Mouse (Mus musculus): ENCODE measurements around the gene Arl1. TPM values are rescaled to one million over a fixed set of nuclear protein-coding genes. Genes with fewer than 3 reads are reported as not detected.
A peak's percentile ranks its signal among the peaks of the same experiment; 100 is the strongest.
"Not testable (repeated sequence)": the region's sequence is repeated elsewhere in the genome, so short reads cannot be mapped to it uniquely, and the experiment has no call there.

Arl1 gene
- total and polyA plus RNA-seq, 3 experiments, result 51.7 to 93.6 TPM; not detected in 1

DNA sequence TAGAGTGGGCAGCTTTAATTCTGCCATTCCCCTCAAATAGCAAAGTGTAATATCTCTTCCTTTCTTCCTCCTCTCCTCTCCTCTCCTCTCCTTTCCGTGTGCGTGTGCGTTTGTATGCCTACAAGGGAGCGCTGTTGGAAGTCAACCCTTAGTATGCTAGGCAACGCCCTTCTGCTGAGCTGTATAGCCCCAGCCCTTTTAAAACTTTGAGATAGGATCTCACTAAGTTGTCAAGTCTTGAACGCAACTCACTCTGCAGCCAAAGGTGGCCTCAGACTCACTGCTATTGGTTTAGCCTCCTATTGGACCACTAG is 1.6 kb downstream of the Arl1 start (continued):
- TF ChIP-seq ZC3H11A (IDR thresholded peaks at IDR 0.05; ENCODE audit: low read depth, low read length) (no peak), ZKSCAN1 (IDR thresholded peaks at IDR 0.05; ENCODE audit: low read depth, low read length) (no peak), CTCF (IDR thresholded peaks at IDR 0.05 in 2 of 3, conservative IDR thresholded peaks at IDR 0.05 in 1 of 3; ENCODE audit: control insufficient read depth in 1 of 3, insufficient read depth in 1 of 3, low read depth in 2 of 3, low read length in 3 of 3, poor library complexity in 1 of 3, severe bottlenecking in 1 of 3) (no peak), ETS1 (IDR thresholded peaks at IDR 0.05; ENCODE audit: low read depth, low read length) (no peak), TBP (IDR thresholded peaks at IDR 0.05; ENCODE audit: low read depth, low read length) (peak; percentile 56; the same call in 1 of the 2 replicates)

DNA sequence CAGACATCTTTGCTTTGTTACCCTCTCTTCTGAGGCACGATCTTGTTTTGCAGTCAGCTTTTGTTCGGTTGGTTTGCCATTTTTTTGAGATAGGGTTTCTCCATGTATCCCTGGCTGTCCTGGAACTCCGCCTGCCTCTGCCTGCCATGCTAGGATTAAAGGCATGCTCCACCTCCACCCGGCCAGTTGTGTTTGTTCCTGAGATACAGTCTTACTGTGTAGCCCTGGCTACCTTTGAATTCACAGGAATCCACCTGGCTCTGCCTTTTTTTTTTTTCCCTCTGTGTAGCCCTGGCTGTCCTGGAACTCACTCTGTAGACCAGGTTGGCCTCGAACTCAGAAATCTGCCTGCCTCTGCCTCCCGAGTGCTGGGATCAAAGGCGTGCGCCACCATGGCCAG is 8.4 kb downstream of the Arl1 start:
- not testable (repeated sequence) for H3K9me3 ChIP-seq (replicated peaks; ENCODE audit: insufficient read depth, low read length); DNase-seq (ENCODE audit: low read depth, low spot score); H3K9ac ChIP-seq (ENCODE audit: control insufficient read depth, low read depth, low read length, poor library complexity, severe bottlenecking); H3K27me3 ChIP-seq (ENCODE audit: control insufficient read depth in 1 of 2, insufficient read depth in 2 of 2, low read length in 2 of 2); H3K4me1 ChIP-seq (ENCODE audit: control insufficient read depth in 1 of 2, insufficient read depth in 2 of 2, low read length in 2 of 2); H3K27ac ChIP-seq (ENCODE audit: control insufficient read depth, low read depth, low read length); H3K79me2 ChIP-seq (ENCODE audit: control insufficient read depth, insufficient read depth, low read length, poor library complexity); H3K4me3 ChIP-seq (ENCODE audit: control insufficient read depth in 1 of 2, insufficient read depth in 1 of 2, low read depth in 2 of 2, low read length in 2 of 2)
- H3K36me3 ChIP-seq (ENCODE audit: control insufficient read depth in 1 of 2, insufficient read depth in 2 of 2, low read length in 2 of 2), result peaks cover 2 to 14% of the 10 kb centered on the region in 2 experiments

DNA sequence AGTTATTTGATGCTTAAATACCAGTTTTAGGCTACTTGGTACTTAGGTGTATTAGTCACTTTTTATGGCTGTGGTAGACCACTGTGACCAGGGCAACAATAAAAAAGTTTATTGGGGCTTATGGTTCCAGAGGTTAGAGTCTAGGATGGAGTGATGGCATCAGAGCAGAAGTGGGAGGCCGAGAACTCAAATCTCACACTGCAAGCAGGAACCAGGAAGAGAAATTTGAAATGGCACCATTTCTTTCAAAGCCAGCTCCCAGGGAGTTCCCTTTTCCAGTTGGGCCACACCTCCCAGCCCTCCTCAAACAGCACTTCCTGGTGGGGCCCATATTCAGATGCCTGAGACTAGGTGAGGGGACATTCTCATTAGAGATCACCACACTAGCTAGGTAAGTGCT is 9.2 kb downstream of the Arl1 start:
- H3K79me2 ChIP-seq (ENCODE audit: control insufficient read depth, insufficient read depth, low read length, poor library complexity), result peaks cover 4% of the 10 kb centered on the region; the same call in 1 of the 2 replicates
- DNase-seq (ENCODE audit: low read depth, low spot score), result peak; percentile 36
- TF ChIP-seq RAD21 (IDR thresholded peaks at IDR 0.05; ENCODE audit: low read depth, low read length) (no peak), EP300 (IDR thresholded peaks at IDR 0.05; ENCODE audit: low read depth in 1 of 2, low read length in 2 of 2) (no peak), ELF1 (IDR thresholded peaks at IDR 0.05; ENCODE audit: low read depth, low read length) (peak; percentile 42; the same call in 1 of the 2 replicates)
- no peak overlapping the region for H3K9ac ChIP-seq (ENCODE audit: control insufficient read depth, low read depth, low read length, poor library complexity, severe bottlenecking)
- no peak overlapping the region for H3K4me3 ChIP-seq (ENCODE audit: control insufficient read depth in 1 of 2, insufficient read depth in 1 of 2, low read depth in 2 of 2, low read length in 2 of 2)
- H3K27me3 ChIP-seq (ENCODE audit: control insufficient read depth in 1 of 2, insufficient read depth in 2 of 2, low read length in 2 of 2), result no peaks in the 10 kb centered on the region
- H3K36me3 ChIP-seq (ENCODE audit: control insufficient read depth in 1 of 2, insufficient read depth in 2 of 2, low read length in 2 of 2), result peaks cover 2 to 14% of the 10 kb centered on the region in 2 experiments
- no peak overlapping the region for H3K27ac ChIP-seq (ENCODE audit: control insufficient read depth, low read depth, low read length)
- no peaks in the 10 kb centered on the region for H3K9me3 ChIP-seq (replicated peaks; ENCODE audit: insufficient read depth, low read length)
- H3K4me1 ChIP-seq (ENCODE audit: control insufficient read depth in 1 of 2, insufficient read depth in 2 of 2, low read length in 2 of 2), result no peaks in the 10 kb centered on the region; a peak in 1 of 4 replicates

DNA sequence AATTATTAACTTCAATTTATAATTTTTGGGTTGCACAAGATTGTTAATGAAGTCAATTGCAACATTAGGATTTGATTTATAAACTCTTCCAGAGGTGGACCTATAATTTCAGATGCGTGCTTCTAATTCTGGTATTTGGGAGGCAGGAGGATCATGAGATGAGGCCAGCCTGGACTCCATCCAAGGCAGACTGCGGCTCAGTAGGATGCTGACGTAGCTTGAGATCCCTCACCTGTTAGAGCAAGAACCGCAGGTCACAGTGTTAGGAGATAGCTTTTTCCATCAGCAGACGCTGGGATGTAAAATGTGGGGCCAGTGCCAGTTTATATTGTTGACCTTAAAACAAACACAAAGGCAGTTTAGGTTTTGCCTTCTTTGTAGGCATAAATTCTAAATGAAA is 10.1 kb downstream of the Arl1 start:
- no peaks in the 10 kb centered on the region for H3K27me3 ChIP-seq (ENCODE audit: control insufficient read depth in 1 of 2, insufficient read depth in 2 of 2, low read length in 2 of 2)
- no peak overlapping the region for H3K4me3 ChIP-seq (ENCODE audit: control insufficient read depth in 1 of 2, insufficient read depth in 1 of 2, low read depth in 2 of 2, low read length in 2 of 2)
- DNase-seq (ENCODE audit: low read depth, low spot score), result no peak
- H3K9ac ChIP-seq (ENCODE audit: control insufficient read depth, low read depth, low read length, poor library complexity, severe bottlenecking), result no peak overlapping the region
- H3K9me3 ChIP-seq (replicated peaks; ENCODE audit: insufficient read depth, low read length), result no peaks in the 10 kb centered on the region
- no peak overlapping the region for H3K27ac ChIP-seq (ENCODE audit: control insufficient read depth, low read depth, low read length)
- H3K4me1 ChIP-seq (ENCODE audit: control insufficient read depth in 1 of 2, insufficient read depth in 2 of 2, low read length in 2 of 2), result no peaks in the 10 kb centered on the region; a peak in 1 of 4 replicates
- H3K36me3 ChIP-seq (ENCODE audit: control insufficient read depth in 1 of 2, insufficient read depth in 2 of 2, low read length in 2 of 2), result peaks cover 2 to 11% of the 10 kb centered on the region in 2 experiments
- H3K79me2 ChIP-seq (ENCODE audit: control insufficient read depth, insufficient read depth, low read length, poor library complexity), result no peaks in the 10 kb centered on the region
- TF ChIP-seq POLR2AphosphoS2 (IDR thresholded peaks at IDR 0.05; ENCODE audit: low read length) (no peak), NRF1 (IDR thresholded peaks at IDR 0.05; ENCODE audit: insufficient read depth, low read depth, low read length, poor library complexity, severe bottlenecking) (no peak), ELF1 (IDR thresholded peaks at IDR 0.05; ENCODE audit: low read depth, low read length) (no peak), RAD21 (IDR thresholded peaks at IDR 0.05; ENCODE audit: low read depth, low read length) (no peak), ETS1 (IDR thresholded peaks at IDR 0.05; ENCODE audit: low read depth, low read length) (no peak), MYC (IDR thresholded peaks at IDR 0.05; ENCODE audit: low read depth, low read length) (no peak), USF2 (IDR thresholded peaks at IDR 0.05; ENCODE audit: borderline replicate concordance in 1 of 2, insufficient read depth in 1 of 2, low read depth in 1 of 2, low read length in 2 of 2) (no peak), KAT2A (conservative IDR thresholded peaks at IDR 0.05; ENCODE audit: low read depth, low read length) (no peak), BHLHE40 (IDR thresholded peaks at IDR 0.05; ENCODE audit: borderline replicate concordance, low read depth, low read length) (no peak), MEF2A (IDR thresholded peaks at IDR 0.05; ENCODE audit: extremely low read depth, insufficient replicate concordance, low read depth, low read length, poor library complexity, severe bottlenecking) (no peak), MAFK (IDR thresholded peaks at IDR 0.05; ENCODE audit: borderline replicate concordance, low read depth, low read length) (no peak), ZNF384 (IDR thresholded peaks at IDR 0.05; ENCODE audit: low read depth, low read length) (no peak), SMC3 (IDR thresholded peaks at IDR 0.05; ENCODE audit: low read depth, low read length) (no peak), CHD1 (IDR thresholded peaks at IDR 0.05; ENCODE audit: low read depth, low read length) (no peak), MYB (IDR thresholded peaks at IDR 0.05; ENCODE audit: low read depth, low read length) (no peak)

Data from MEL (cell line).